32 mouse cellular contexts compared by ENCODE assay signal in genomic region chr4:115911586-115911985, GRCm38 (mm10). TPM values are rescaled to one million over a fixed set of nuclear protein-coding genes. Genes with fewer than 3 reads are reported as not detected.
DNase-seq lines count a peak whose midpoint lies in the region; ATAC-seq lines count a peak whose summit lies in the region.
"Had no signal": no experiment of that assay in that cellular context is flagged by ENCODE, and none has a peak within 500 bp of the region (broad histone marks: within the 10 kb centered on the region; RNA-seq: fewer than 3 reads in every experiment).

No protein-coding gene starts in this region.

- no peak overlapping the region for H3K4me3 ChIP-seq in kidney, embryonic 15.5 days (replicated peaks)
- H3K4me3 ChIP-seq in kidney, embryonic 16.5 days (ENCODE audit: low read length), result no peak overlapping the region
- no peak overlapping the region for H3K4me3 ChIP-seq in midbrain, embryonic 13.5 days (replicated peaks)
- no peak overlapping the region for H3K4me3 ChIP-seq in midbrain, embryonic 16.5 days (ENCODE audit: low read depth, low read length)
- no peak overlapping the region for H3K4me3 ChIP-seq in embryonic facial prominence, embryonic 12.5 days
- H3K4me3 ChIP-seq in limb, embryonic 12.5 days (replicated peaks), result no peak overlapping the region
- H3K4me3 ChIP-seq: gastrocnemius, adult 2 months; hindbrain, embryonic 15.5 days; intestine, embryonic 15.5 days; layer of hippocampus, adult 2 months; neural tube, embryonic 12.5 days had no signal

- 11% methylated on average over 4 of the region's 4 CpGs for WGBS in kidney, embryonic 15.5 days
- 8% methylated on average over 4 of the region's 4 CpGs for WGBS in kidney, embryonic 16.5 days
- WGBS in midbrain, embryonic 13.5 days, result 4% methylated on average over 4 of the region's 4 CpGs
- WGBS in midbrain, embryonic 16.5 days, result 2% methylated on average over 4 of the region's 4 CpGs
- WGBS in embryonic facial prominence, embryonic 12.5 days, result 5% methylated on average over 4 of the region's 4 CpGs
- 10% methylated on average over 4 of the region's 4 CpGs for WGBS in limb, embryonic 12.5 days

- H3K27ac ChIP-seq in kidney, embryonic 15.5 days, result no peak overlapping the region
- H3K27ac ChIP-seq in kidney, embryonic 16.5 days (ENCODE audit: low read length), result no peak overlapping the region
- H3K27ac ChIP-seq in midbrain, embryonic 13.5 days, result no peak overlapping the region
- no peak overlapping the region for H3K27ac ChIP-seq in midbrain, embryonic 16.5 days (ENCODE audit: low read length)
- H3K27ac ChIP-seq in embryonic facial prominence, embryonic 12.5 days, result no peak overlapping the region
- no peak overlapping the region for H3K27ac ChIP-seq in limb, embryonic 12.5 days
- H3K27ac ChIP-seq: gastrocnemius, adult 2 months; hindbrain, embryonic 15.5 days; intestine, embryonic 15.5 days; layer of hippocampus, adult 2 months; neural tube, embryonic 12.5 days had no signal

- H3K4me1 ChIP-seq in kidney, embryonic 15.5 days, result peaks cover 6% of the 10 kb centered on the region; the same call in 1 of the 2 replicates
- no peaks in the 10 kb centered on the region for H3K4me1 ChIP-seq in kidney, embryonic 16.5 days (ENCODE audit: insufficient read depth, low read length)
- H3K4me1 ChIP-seq in midbrain, embryonic 13.5 days (replicated peaks), result peaks cover 27% of the 10 kb centered on the region
- H3K4me1 ChIP-seq in midbrain, embryonic 16.5 days (ENCODE audit: control insufficient read depth, insufficient read depth, low read length), result no peaks in the 10 kb centered on the region
- H3K4me1 ChIP-seq in embryonic facial prominence, embryonic 12.5 days, result peaks cover 12% of the 10 kb centered on the region
- H3K4me1 ChIP-seq in limb, embryonic 12.5 days (replicated peaks), result peaks cover 15% of the 10 kb centered on the region
- H3K4me1 ChIP-seq: hindbrain, embryonic 15.5 days; intestine, embryonic 15.5 days; neural tube, embryonic 12.5 days had no signal

- peak; percentile 46; the same call in 1 of the 2 replicates for ATAC-seq in kidney, embryonic 15.5 days (replicated peaks; ENCODE audit: low FRiP score)
- no peak for ATAC-seq in kidney, embryonic 16.5 days (ENCODE audit: low FRiP score, low TSS enrichment)
- ATAC-seq in midbrain, embryonic 13.5 days, result 0 out of 2 replicates have a peak, but pooled peaks have one; percentile 17
- no peak for ATAC-seq in midbrain, embryonic 16.5 days
- peak; percentile 67; the same call in 1 of the 2 replicates for ATAC-seq in embryonic facial prominence, embryonic 12.5 days (ENCODE audit: insufficient number of reproducible peaks, insufficient read depth, low FRiP score, low TSS enrichment)
- ATAC-seq in limb, embryonic 12.5 days (ENCODE audit: insufficient number of reproducible peaks, insufficient read depth, low FRiP score, low TSS enrichment, low read depth), result peak; percentile 17; the same call in 1 of the 2 replicates
- ATAC-seq in cerebellum, adult (ENCODE audit: insufficient number of reproducible peaks, low FRiP score, low TSS enrichment), result no peak
- ATAC-seq: intestine, embryonic 15.5 days had no signal

- H3K27me3 ChIP-seq in kidney, embryonic 15.5 days, result peaks cover 87% of the 10 kb centered on the region
- H3K27me3 ChIP-seq in kidney, embryonic 16.5 days (ENCODE audit: insufficient read depth, low read length), result peaks cover 77% of the 10 kb centered on the region
- peaks cover 48% of the 10 kb centered on the region for H3K27me3 ChIP-seq in midbrain, embryonic 13.5 days
- H3K27me3 ChIP-seq in midbrain, embryonic 16.5 days (ENCODE audit: control insufficient read depth, insufficient read depth, low read depth, low read length), result peaks cover 14% of the 10 kb centered on the region
- peaks cover 27% of the 10 kb centered on the region for H3K27me3 ChIP-seq in embryonic facial prominence, embryonic 12.5 days
- H3K27me3 ChIP-seq in limb, embryonic 12.5 days, result peaks cover 61% of the 10 kb centered on the region

- no peak for DNase-seq in adrenal gland, postnatal 14 days
- DNase-seq: adrenal gland, postnatal 10 days; B cell, adult 2 months; cerebellum, adult 8-10 months; cerebellum, postnatal 36 days; gastrocnemius, adult 2 months; kidney, adult 8-10 months; kidney, postnatal 25 days; liver; lung, postnatal 14 days; right cerebral cortex, postnatal 14 days; spleen, adult 18-20 months had no signal

- H3K9me3 ChIP-seq in kidney, embryonic 15.5 days (replicated peaks), result no peaks in the 10 kb centered on the region
- H3K9me3 ChIP-seq in kidney, embryonic 16.5 days (ENCODE audit: low read length), result no peaks in the 10 kb centered on the region
- H3K9me3 ChIP-seq in midbrain, embryonic 13.5 days, result no peaks in the 10 kb centered on the region
- H3K9me3 ChIP-seq in midbrain, embryonic 16.5 days (replicated peaks; ENCODE audit: control insufficient read depth, low read length, poor library complexity, severe bottlenecking), result no peaks in the 10 kb centered on the region
- H3K9me3 ChIP-seq in embryonic facial prominence, embryonic 12.5 days, result no peaks in the 10 kb centered on the region
- no peaks in the 10 kb centered on the region for H3K9me3 ChIP-seq in limb, embryonic 12.5 days
- H3K9me3 ChIP-seq: hindbrain, embryonic 15.5 days; intestine, embryonic 15.5 days; neural tube, embryonic 12.5 days had no signal

- no peaks in the 10 kb centered on the region for H3K36me3 ChIP-seq in kidney, embryonic 15.5 days
- no peaks in the 10 kb centered on the region for H3K36me3 ChIP-seq in kidney, embryonic 16.5 days (ENCODE audit: insufficient read depth, low read length)
- no peaks in the 10 kb centered on the region for H3K36me3 ChIP-seq in midbrain, embryonic 13.5 days
- no peaks in the 10 kb centered on the region for H3K36me3 ChIP-seq in midbrain, embryonic 16.5 days (ENCODE audit: control insufficient read depth, insufficient read depth, low read length)
- H3K36me3 ChIP-seq in embryonic facial prominence, embryonic 12.5 days, result no peaks in the 10 kb centered on the region
- H3K36me3 ChIP-seq in limb, embryonic 12.5 days, result no peaks in the 10 kb centered on the region
- H3K36me3 ChIP-seq: hindbrain, embryonic 15.5 days; intestine, embryonic 15.5 days; neural tube, embryonic 12.5 days had no signal

- H3K4me2 ChIP-seq in kidney, embryonic 15.5 days, result no peak overlapping the region
- H3K4me2 ChIP-seq in kidney, embryonic 16.5 days (replicated peaks; ENCODE audit: low read depth, low read length), result no peak overlapping the region
- no peak overlapping the region for H3K4me2 ChIP-seq in midbrain, embryonic 13.5 days (replicated peaks)
- H3K4me2 ChIP-seq in midbrain, embryonic 16.5 days (ENCODE audit: low read length), result no peak overlapping the region
- H3K4me2 ChIP-seq in embryonic facial prominence, embryonic 12.5 days (replicated peaks), result no peak overlapping the region
- no peak overlapping the region; the same call in 1 of the 2 replicates for H3K4me2 ChIP-seq in limb, embryonic 12.5 days
- H3K4me2 ChIP-seq: hindbrain, embryonic 15.5 days; intestine, embryonic 15.5 days; neural tube, embryonic 12.5 days had no signal

- H3K9ac ChIP-seq in kidney, embryonic 15.5 days, result no peak overlapping the region
- H3K9ac ChIP-seq in kidney, embryonic 16.5 days (replicated peaks; ENCODE audit: low read length), result no peak overlapping the region
- H3K9ac ChIP-seq in midbrain, embryonic 13.5 days (replicated peaks), result no peak overlapping the region
- H3K9ac ChIP-seq in midbrain, embryonic 16.5 days (ENCODE audit: low read depth, low read length), result no peak overlapping the region
- no peak overlapping the region for H3K9ac ChIP-seq in embryonic facial prominence, embryonic 12.5 days
- no peak overlapping the region for H3K9ac ChIP-seq in limb, embryonic 12.5 days (replicated peaks)
- H3K9ac ChIP-seq: hindbrain, embryonic 15.5 days; intestine, embryonic 15.5 days; neural tube, embryonic 12.5 days had no signal

RNA-seq across cellular contexts. Expression of gene 6430628N08Rik, which starts 21.1 kb away (rescaled TPM):
- not detected in 2 replicates for polyA plus RNA-seq in kidney, embryonic 15.5 days (2015; fragmentation: Nextera tagmentation; extraction: Ambion mirVana)
- 0.10 TPM in 1 of 2 replicates, not detected in the other for polyA plus RNA-seq in kidney, embryonic 16.5 days (2015; fragmentation: Nextera tagmentation; extraction: Ambion mirVana)
- 0.12 and 0.32 TPM in 2 replicates for polyA plus RNA-seq in midbrain, embryonic 13.5 days (2015; fragmentation: Nextera tagmentation; extraction: Ambion mirVana)
- 0.48 and 0.55 TPM in 2 replicates for polyA plus RNA-seq in midbrain, embryonic 16.5 days (2015; fragmentation: Nextera tagmentation; extraction: Ambion mirVana)
- polyA plus RNA-seq in embryonic facial prominence, embryonic 12.5 days (2016; fragmentation: Nextera tagmentation; extraction: Ambion mirVana), result not detected in 2 replicates
- 0.13 and 0.38 TPM in 2 replicates for polyA plus RNA-seq in limb, embryonic 12.5 days (2016; fragmentation: Nextera tagmentation; extraction: Ambion mirVana)
- not detected in 2 replicates for total RNA-seq in adrenal gland, postnatal 14 days (2021)
- total RNA-seq: adrenal gland, postnatal 10 days; gastrocnemius, adult 2 months; gastrocnemius, postnatal 4 days; heart, adult 8-10 months; heart, postnatal 25 days; layer of hippocampus, adult 2 months; megakaryocyte, adult 5-6 weeks had no signal
- polyA plus RNA-seq: forebrain, embryonic 11.5 days; heart, embryonic 14.5 days; intestine, embryonic 15.5 days; liver, embryonic 16.5 days; neural tube, embryonic 12.5 days; thymus, postnatal 0 days; urinary bladder, adult 2 months had no signal

RNA-seq across cellular contexts. Expression of gene Kncn, which starts 27.4 kb away (rescaled TPM):
- polyA plus RNA-seq in kidney, embryonic 15.5 days (2015; fragmentation: Nextera tagmentation; extraction: Ambion mirVana), result 0.08 TPM in 1 of 2 replicates, not detected in the other
- 0.07 TPM in 1 of 2 replicates, not detected in the other for polyA plus RNA-seq in kidney, embryonic 16.5 days (2015; fragmentation: Nextera tagmentation; extraction: Ambion mirVana)
- polyA plus RNA-seq in midbrain, embryonic 13.5 days (2015; fragmentation: Nextera tagmentation; extraction: Ambion mirVana), result 0.24 TPM in 1 of 2 replicates, not detected in the other
- polyA plus RNA-seq in midbrain, embryonic 16.5 days (2015; fragmentation: Nextera tagmentation; extraction: Ambion mirVana), result 0.18 TPM in 1 of 2 replicates, not detected in the other
- not detected in 2 replicates for polyA plus RNA-seq in embryonic facial prominence, embryonic 12.5 days (2016; fragmentation: Nextera tagmentation; extraction: Ambion mirVana)
- polyA plus RNA-seq in limb, embryonic 12.5 days (2016; fragmentation: Nextera tagmentation; extraction: Ambion mirVana), result not detected in 2 replicates
- total RNA-seq in adrenal gland, postnatal 14 days (2021), result not detected in 2 replicates
- total RNA-seq: adrenal gland, postnatal 10 days; gastrocnemius, adult 2 months; gastrocnemius, postnatal 4 days; heart, adult 8-10 months; heart, postnatal 25 days; megakaryocyte, adult 5-6 weeks had no signal
- polyA plus RNA-seq: forebrain, embryonic 11.5 days; heart, embryonic 14.5 days; intestine, embryonic 15.5 days; liver, embryonic 16.5 days; neural tube, embryonic 12.5 days; thymus, postnatal 0 days; urinary bladder, adult 2 months had no signal

RNA-seq across cellular contexts. Expression of gene Dmbx1, which starts 28.1 kb away (rescaled TPM):
- not detected in 2 replicates for polyA plus RNA-seq in kidney, embryonic 15.5 days (2015; fragmentation: Nextera tagmentation; extraction: Ambion mirVana)
- not detected in 2 replicates for polyA plus RNA-seq in kidney, embryonic 16.5 days (2015; fragmentation: Nextera tagmentation; extraction: Ambion mirVana)
- 10.9 and 11.7 TPM in 2 replicates for polyA plus RNA-seq in midbrain, embryonic 13.5 days (2015; fragmentation: Nextera tagmentation; extraction: Ambion mirVana)
- polyA plus RNA-seq in midbrain, embryonic 16.5 days (2015; fragmentation: Nextera tagmentation; extraction: Ambion mirVana), result 6.1 and 12.0 TPM in 2 replicates
- 1.3 and 1.4 TPM in 2 replicates for polyA plus RNA-seq in embryonic facial prominence, embryonic 12.5 days (2016; fragmentation: Nextera tagmentation; extraction: Ambion mirVana)
- polyA plus RNA-seq in limb, embryonic 12.5 days (2016; fragmentation: Nextera tagmentation; extraction: Ambion mirVana), result 0.08 and 0.13 TPM in 2 replicates
- not detected in 2 replicates for total RNA-seq in adrenal gland, postnatal 14 days (2021)
- total RNA-seq: adrenal gland, postnatal 10 days; gastrocnemius, adult 2 months; gastrocnemius, postnatal 4 days; heart, adult 8-10 months; heart, postnatal 25 days; layer of hippocampus, adult 2 months; megakaryocyte, adult 5-6 weeks had no signal
- polyA plus RNA-seq: heart, embryonic 14.5 days; intestine, embryonic 15.5 days; liver, embryonic 16.5 days; urinary bladder, adult 2 months had no signal

Comparison
In these comparisons a context has a peak if more than half of its experiments do, and no peak if none do; other contexts are left out.
1. ATAC-seq: peak in kidney, embryonic 15.5 days (single experiment), midbrain, embryonic 13.5 days (single experiment), embryonic facial prominence, embryonic 12.5 days (single experiment) and limb, embryonic 12.5 days (single experiment); none in kidney, embryonic 16.5 days (single experiment), midbrain, embryonic 16.5 days (single experiment) and cerebellum, adult (single experiment).